Mouse (Mus musculus): ENCODE results near the gene Pisd. TPM values are rescaled to one million over a fixed set of nuclear protein-coding genes. Genes with fewer than 3 reads are reported as not detected.
"Not testable (repeated sequence)": the region's sequence is repeated elsewhere in the genome, so short reads cannot be mapped to it uniquely, and the experiment has no call there.

The Pisd gene
- polyA plus RNA-seq, 1 experiment from 2014 or later, result 57.2 TPM

DNA sequence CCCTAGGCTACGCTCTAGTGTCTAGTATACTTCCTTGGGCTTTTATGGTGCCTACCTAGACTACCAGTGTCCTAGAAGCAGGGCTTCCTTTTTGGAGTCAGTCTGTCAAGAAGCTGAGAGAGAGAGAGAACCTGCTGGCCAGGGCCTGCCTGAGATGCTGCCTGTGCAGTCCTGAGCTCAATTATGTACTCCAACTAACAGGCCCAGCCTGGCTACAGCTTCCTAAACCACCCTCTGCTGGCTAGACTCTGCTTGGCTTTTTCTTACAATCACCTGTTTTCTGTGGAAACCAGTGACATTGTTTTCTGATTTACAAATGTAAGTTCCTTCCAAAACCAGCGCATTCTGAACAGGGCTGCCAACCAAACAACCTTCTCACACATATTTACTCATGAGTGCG is 45.3 kb downstream of the Pisd start:
- H3K4me1 ChIP-seq (ENCODE audit: control insufficient read depth, insufficient read depth, low read length), result no peaks in the 10 kb centered on the region
- no peak overlapping the region for H3K9ac ChIP-seq (ENCODE audit: low read length)
- ATAC-seq (ENCODE audit: insufficient number of reproducible peaks, low FRiP score, low TSS enrichment, low read depth) (no peak), DNase-seq (ENCODE audit: low spot score) (no peak)
- no peak overlapping the region for H3K4me3 ChIP-seq (ENCODE audit: low read depth, low read length)
- WGBS, result 97% methylated on average over 3 of the region's 3 CpGs
- no peaks in the 10 kb centered on the region for H3K27me3 ChIP-seq (ENCODE audit: control insufficient read depth, insufficient read depth, low read length)
- H3K27ac ChIP-seq (replicated peaks; ENCODE audit: low read depth, low read length), result no peak overlapping the region
- H3K9me3 ChIP-seq (ENCODE audit: control insufficient read depth, low read length), result no peaks in the 10 kb centered on the region
- no peak overlapping the region for H3K4me2 ChIP-seq (ENCODE audit: low read depth, severe bottlenecking)
- no peaks in the 10 kb centered on the region for H3K36me3 ChIP-seq (ENCODE audit: control insufficient read depth, insufficient read depth, low read length)

GRCm38 (mm10) chr5:32736770-32737169 is 48.7 kb downstream of the Pisd start:
- not testable (repeated sequence) for H3K4me1 ChIP-seq (ENCODE audit: control insufficient read depth, insufficient read depth, low read length); H3K27me3 ChIP-seq (ENCODE audit: control insufficient read depth, insufficient read depth, low read length); H3K4me3 ChIP-seq (ENCODE audit: low read depth, low read length); H3K4me2 ChIP-seq (ENCODE audit: low read depth, severe bottlenecking); H3K36me3 ChIP-seq (ENCODE audit: control insufficient read depth, insufficient read depth, low read length); H3K9ac ChIP-seq (ENCODE audit: low read length); H3K9me3 ChIP-seq (ENCODE audit: control insufficient read depth, low read length); H3K27ac ChIP-seq (replicated peaks; ENCODE audit: low read depth, low read length); DNase-seq (ENCODE audit: low spot score)
- WGBS, result 93% methylated on average over 3 of the region's 3 CpGs
- peak; percentile 46; the same call in 1 of the 2 replicates for ATAC-seq (ENCODE audit: insufficient number of reproducible peaks, low FRiP score, low TSS enrichment, low read depth)

GRCm38 (mm10) chr5:32735779-32736178 is 49.7 kb downstream of the Pisd start:
- Histone ChIP-seq H3K4me1 (ENCODE audit: control insufficient read depth, insufficient read depth, low read length) (no peaks in the 10 kb centered on the region), H3K4me3 (ENCODE audit: low read depth, low read length) (no peak overlapping the region), H3K9me3 (ENCODE audit: control insufficient read depth, low read length) (no peaks in the 10 kb centered on the region), H3K27ac (replicated peaks; ENCODE audit: low read depth, low read length) (no peak overlapping the region), H3K27me3 (ENCODE audit: control insufficient read depth, insufficient read depth, low read length) (no peaks in the 10 kb centered on the region), H3K9ac (ENCODE audit: low read length) (no peak overlapping the region), H3K4me2 (ENCODE audit: low read depth, severe bottlenecking) (no peak overlapping the region), H3K36me3 (ENCODE audit: control insufficient read depth, insufficient read depth, low read length) (no peaks in the 10 kb centered on the region)
- no peak for ATAC-seq (ENCODE audit: insufficient number of reproducible peaks, low FRiP score, low TSS enrichment, low read depth)
- 83% methylated on average over 6 of the region's 6 CpGs for WGBS
- DNase-seq (ENCODE audit: low spot score), result no peak

DNA sequence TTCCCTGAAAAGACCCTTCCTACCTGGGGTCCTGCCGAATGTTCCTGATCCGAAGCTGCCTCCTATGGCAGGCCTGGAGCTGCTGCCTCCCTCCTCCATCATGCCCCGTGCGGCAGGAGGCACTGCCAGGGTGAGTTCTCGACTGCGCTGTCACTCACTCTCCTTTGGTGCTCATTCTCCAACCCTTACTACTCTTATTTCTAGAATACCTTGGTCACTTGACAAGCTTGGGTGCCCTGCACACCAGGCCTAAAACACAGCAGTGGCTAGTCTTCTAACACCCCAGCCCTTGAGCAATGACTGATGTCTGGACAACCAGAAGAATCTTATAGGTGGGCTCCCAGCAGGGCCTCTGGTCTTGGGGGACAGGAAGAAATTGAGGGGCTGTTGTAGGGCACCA is 51.6 kb downstream of the Pisd start:
- H3K36me3 ChIP-seq (ENCODE audit: control insufficient read depth, insufficient read depth, low read length); H3K9ac ChIP-seq (ENCODE audit: low read length); H3K9me3 ChIP-seq (ENCODE audit: control insufficient read depth, low read length); ATAC-seq (ENCODE audit: insufficient number of reproducible peaks, low FRiP score, low TSS enrichment, low read depth); H3K27me3 ChIP-seq (ENCODE audit: control insufficient read depth, insufficient read depth, low read length); DNase-seq (ENCODE audit: low spot score); H3K4me1 ChIP-seq (ENCODE audit: control insufficient read depth, insufficient read depth, low read length); H3K27ac ChIP-seq (replicated peaks; ENCODE audit: low read depth, low read length); H3K4me3 ChIP-seq (ENCODE audit: low read depth, low read length); H3K4me2 ChIP-seq (ENCODE audit: low read depth, severe bottlenecking): not testable (repeated sequence)
- WGBS, result 90% methylated on average over 6 of the region's 6 CpGs

DNA sequence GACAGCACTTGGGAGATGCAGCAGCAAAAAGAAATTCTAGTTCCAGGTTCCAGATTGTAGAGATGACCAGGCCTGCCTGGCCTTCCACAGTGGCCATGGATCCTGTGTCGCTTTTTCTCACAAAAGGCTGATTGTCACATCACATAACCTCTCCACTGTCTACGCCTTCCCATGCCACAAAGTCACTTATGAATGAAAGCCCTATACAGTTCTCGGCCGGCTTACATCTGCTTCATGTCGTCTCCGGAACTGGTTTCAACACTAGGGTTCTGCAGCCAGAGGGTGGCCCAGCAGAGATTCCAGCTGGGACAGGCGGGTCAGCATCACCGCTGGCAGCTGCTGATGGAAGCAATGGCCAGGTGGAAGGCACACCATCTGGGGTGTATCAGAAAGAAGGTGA is 56.6 kb downstream of the Pisd start:
- no peak overlapping the region for H3K9ac ChIP-seq (ENCODE audit: low read length)
- no peaks in the 10 kb centered on the region for H3K4me1 ChIP-seq (ENCODE audit: control insufficient read depth, insufficient read depth, low read length)
- no peak for DNase-seq (ENCODE audit: low spot score)
- no peaks in the 10 kb centered on the region for H3K9me3 ChIP-seq (ENCODE audit: control insufficient read depth, low read length)
- H3K36me3 ChIP-seq (ENCODE audit: control insufficient read depth, insufficient read depth, low read length), result no peaks in the 10 kb centered on the region
- no peak overlapping the region for H3K4me2 ChIP-seq (ENCODE audit: low read depth, severe bottlenecking)
- 89% methylated on average over 8 of the region's 8 CpGs for WGBS
- no peak for ATAC-seq (ENCODE audit: insufficient number of reproducible peaks, low FRiP score, low TSS enrichment, low read depth)
- H3K27me3 ChIP-seq (ENCODE audit: control insufficient read depth, insufficient read depth, low read length), result no peaks in the 10 kb centered on the region
- no peak overlapping the region for H3K4me3 ChIP-seq (ENCODE audit: low read depth, low read length)
- no peak overlapping the region for H3K27ac ChIP-seq (replicated peaks; ENCODE audit: low read depth, low read length)

- H3K4me2 ChIP-seq (ENCODE audit: low read depth, severe bottlenecking), result no peak overlapping the region
- H3K9ac ChIP-seq (ENCODE audit: low read length), result no peak overlapping the region
- DNase-seq (ENCODE audit: low spot score) (no peak), ATAC-seq (ENCODE audit: insufficient number of reproducible peaks, low FRiP score, low TSS enrichment, low read depth) (no peak)
- no peaks in the 10 kb centered on the region for H3K9me3 ChIP-seq (ENCODE audit: control insufficient read depth, low read length)
- no peaks in the 10 kb centered on the region for H3K36me3 ChIP-seq (ENCODE audit: control insufficient read depth, insufficient read depth, low read length)
- 81% methylated on average over 7 of the region's 7 CpGs for whole genome bisulfite sequencing
- H3K27ac ChIP-seq (replicated peaks; ENCODE audit: low read depth, low read length), result no peak overlapping the region
- H3K4me3 ChIP-seq (ENCODE audit: low read depth, low read length), result no peak overlapping the region
- no peaks in the 10 kb centered on the region for H3K4me1 ChIP-seq (ENCODE audit: control insufficient read depth, insufficient read depth, low read length)
- no peaks in the 10 kb centered on the region for H3K27me3 ChIP-seq (ENCODE audit: control insufficient read depth, insufficient read depth, low read length)
Measured at GRCm38 (mm10) chr5:32728300-32728699, 57.1 kb downstream of the Pisd start.

DNA sequence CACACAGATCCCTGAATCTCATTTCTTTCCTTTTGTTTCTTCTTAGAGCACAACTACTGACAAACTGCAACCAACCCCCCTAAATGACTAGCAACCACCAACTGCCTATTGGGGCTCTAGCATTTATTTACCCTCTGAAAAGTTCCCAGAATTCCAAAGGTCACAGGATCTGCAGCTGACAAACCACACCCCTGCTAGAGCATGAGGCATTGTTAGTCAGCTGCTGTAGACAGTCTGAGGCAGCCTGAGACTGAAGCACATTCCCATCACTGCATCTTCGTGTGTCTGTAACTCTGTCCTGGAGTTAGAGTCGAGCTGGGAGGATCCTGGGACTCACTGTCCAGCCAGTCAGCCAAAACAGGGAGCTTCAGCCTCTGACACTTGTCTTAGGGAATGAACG is 60.0 kb downstream of the Pisd start:
- H3K27me3 ChIP-seq (ENCODE audit: control insufficient read depth, insufficient read depth, low read length); H3K27ac ChIP-seq (replicated peaks; ENCODE audit: low read depth, low read length); H3K9me3 ChIP-seq (ENCODE audit: control insufficient read depth, low read length); H3K9ac ChIP-seq (ENCODE audit: low read length); H3K36me3 ChIP-seq (ENCODE audit: control insufficient read depth, insufficient read depth, low read length); ATAC-seq (ENCODE audit: insufficient number of reproducible peaks, low FRiP score, low TSS enrichment, low read depth); DNase-seq (ENCODE audit: low spot score); H3K4me1 ChIP-seq (ENCODE audit: control insufficient read depth, insufficient read depth, low read length); H3K4me2 ChIP-seq (ENCODE audit: low read depth, severe bottlenecking); H3K4me3 ChIP-seq (ENCODE audit: low read depth, low read length): not testable (repeated sequence)
- 76% methylated on average over 3 of the region's 3 CpGs for whole genome bisulfite sequencing

GRCm38 (mm10) chr5:32723981-32724380 is 61.5 kb downstream of the Pisd start:
- DNase-seq (ENCODE audit: low spot score) (no peak), ATAC-seq (ENCODE audit: insufficient number of reproducible peaks, low FRiP score, low TSS enrichment, low read depth) (no peak)
- H3K4me1 ChIP-seq (ENCODE audit: control insufficient read depth, insufficient read depth, low read length), result 0 out of 2 replicates have a peak, but pooled peaks cover under 1% of the 10 kb centered on the region
- H3K4me2 ChIP-seq (ENCODE audit: low read depth, severe bottlenecking), result no peak overlapping the region
- no peaks in the 10 kb centered on the region for H3K9me3 ChIP-seq (ENCODE audit: control insufficient read depth, low read length)
- no peak overlapping the region for H3K27ac ChIP-seq (replicated peaks; ENCODE audit: low read depth, low read length)
- H3K36me3 ChIP-seq (ENCODE audit: control insufficient read depth, insufficient read depth, low read length), result no peaks in the 10 kb centered on the region
- H3K9ac ChIP-seq (ENCODE audit: low read length), result no peak overlapping the region
- no peak overlapping the region for H3K4me3 ChIP-seq (ENCODE audit: low read depth, low read length)
- no peaks in the 10 kb centered on the region for H3K27me3 ChIP-seq (ENCODE audit: control insufficient read depth, insufficient read depth, low read length)
- WGBS, result 87% methylated on average over 7 of the region's 7 CpGs

DNA sequence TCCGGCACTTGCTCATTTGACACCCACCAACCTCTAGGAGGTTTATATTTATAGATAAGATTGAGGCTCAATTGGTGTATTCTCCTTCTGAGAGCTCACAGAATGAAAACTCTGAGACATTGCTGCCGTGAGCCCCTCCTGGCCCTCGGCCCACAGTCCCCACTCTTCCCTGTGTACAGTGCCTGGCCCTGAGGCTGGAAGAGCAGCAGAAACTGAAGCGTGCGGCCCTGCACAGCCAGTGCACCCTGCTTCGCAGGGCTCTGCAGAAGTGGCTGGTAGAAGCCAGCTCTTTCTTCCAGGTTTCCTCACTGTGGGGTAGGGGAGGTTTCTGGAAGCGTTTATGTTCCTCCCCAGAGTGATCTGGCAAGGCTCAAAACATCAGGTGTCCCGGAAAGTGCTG is 62.7 kb downstream of the Pisd start:
- H3K9ac ChIP-seq (ENCODE audit: low read length); ATAC-seq (ENCODE audit: insufficient number of reproducible peaks, low FRiP score, low TSS enrichment, low read depth); H3K9me3 ChIP-seq (ENCODE audit: control insufficient read depth, low read length); H3K27ac ChIP-seq (replicated peaks; ENCODE audit: low read depth, low read length); H3K4me3 ChIP-seq (ENCODE audit: low read depth, low read length); H3K4me2 ChIP-seq (ENCODE audit: low read depth, severe bottlenecking); H3K4me1 ChIP-seq (ENCODE audit: control insufficient read depth, insufficient read depth, low read length); H3K27me3 ChIP-seq (ENCODE audit: control insufficient read depth, insufficient read depth, low read length); H3K36me3 ChIP-seq (ENCODE audit: control insufficient read depth, insufficient read depth, low read length); DNase-seq (ENCODE audit: low spot score): not testable (repeated sequence)
- 82% methylated on average over 8 of the region's 8 CpGs for WGBS
